Mouse (Mus musculus) CH12F3 (cell line): ENCODE measurements around the gene Acss2.

ENCODE experiments used
- in situ Hi-C: fragments of 300-500 bp; cut with MboI; formaldehyde crosslinking; loops from 2 replicates; pipeline ENCODE4 v1.14.3; 2020; ENCODE audit warnings: low sequenced_read_pairs

Acss2 gene

DNA sequence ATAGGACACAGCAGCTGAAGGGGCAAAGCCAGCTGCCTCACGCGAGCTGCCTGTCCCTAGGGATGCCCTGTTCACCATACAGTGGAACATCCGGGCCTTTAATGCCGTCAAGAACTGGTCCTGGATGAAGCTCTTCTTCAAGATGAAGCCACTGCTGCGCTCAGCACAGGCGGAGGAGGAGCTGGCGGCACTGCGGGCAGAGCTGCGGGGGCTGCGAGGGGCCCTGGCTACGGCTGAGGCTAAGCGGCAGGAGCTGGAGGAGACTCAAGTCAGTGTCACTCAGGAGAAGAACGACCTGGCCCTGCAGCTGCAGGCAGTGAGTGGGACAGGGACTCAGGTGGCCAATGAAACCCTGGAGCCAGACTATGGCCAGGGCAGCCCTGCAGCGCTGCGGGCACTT lies 108.5 kb downstream of the Acss2 start:
- in situ Hi-C loops = no loop called here

GRCm38 (mm10) chr2:155627030-155627738 lies 109.4 kb downstream of the Acss2 start:
- in situ Hi-C loops = no loop called here

DNA sequence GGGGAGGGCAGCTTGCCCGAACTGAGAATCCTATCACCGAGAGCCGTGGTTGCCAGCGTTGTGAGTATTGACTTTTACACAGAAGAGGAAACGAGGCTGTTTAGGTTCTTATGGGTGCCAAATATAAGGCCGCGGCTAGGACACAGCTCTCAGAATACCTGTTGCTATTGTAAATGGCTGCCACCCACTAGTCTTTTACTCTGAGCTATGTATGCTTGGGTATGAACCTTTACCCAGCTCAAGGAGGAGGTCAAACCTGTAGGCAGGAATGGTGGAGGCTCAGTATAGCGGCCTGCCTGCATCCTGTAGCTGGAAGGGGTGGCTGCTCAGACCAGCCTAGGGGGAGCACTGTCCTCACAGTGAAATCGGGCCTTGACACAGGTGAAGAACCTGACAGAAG lies 110.4 kb downstream of the Acss2 start:
- in situ Hi-C loops = no loop called here

DNA sequence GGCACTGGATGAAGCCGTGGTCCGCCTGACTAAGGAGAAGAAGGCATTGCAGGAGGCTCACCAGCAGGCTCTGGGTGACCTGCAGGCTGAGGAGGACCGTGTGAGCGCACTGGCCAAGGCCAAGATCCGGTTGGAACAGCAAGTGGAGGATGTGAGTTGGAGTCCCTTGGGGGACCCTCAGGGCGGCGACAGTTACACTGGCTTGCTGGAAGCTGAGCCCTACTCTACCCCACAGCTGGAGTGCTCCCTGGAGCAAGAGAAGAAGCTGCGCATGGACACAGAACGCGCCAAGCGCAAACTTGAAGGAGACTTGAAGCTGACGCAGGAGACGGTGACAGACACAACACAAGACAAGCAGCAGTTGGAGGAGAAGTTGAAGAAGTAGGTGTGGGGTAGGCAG lies 110.8 kb downstream of the Acss2 start:
- in situ Hi-C loops = no loop called here

GRCm38 (mm10) chr2:155629231-155629661 lies 111.5 kb downstream of the Acss2 start:
- in situ Hi-C loops = no loop called here

DNA sequence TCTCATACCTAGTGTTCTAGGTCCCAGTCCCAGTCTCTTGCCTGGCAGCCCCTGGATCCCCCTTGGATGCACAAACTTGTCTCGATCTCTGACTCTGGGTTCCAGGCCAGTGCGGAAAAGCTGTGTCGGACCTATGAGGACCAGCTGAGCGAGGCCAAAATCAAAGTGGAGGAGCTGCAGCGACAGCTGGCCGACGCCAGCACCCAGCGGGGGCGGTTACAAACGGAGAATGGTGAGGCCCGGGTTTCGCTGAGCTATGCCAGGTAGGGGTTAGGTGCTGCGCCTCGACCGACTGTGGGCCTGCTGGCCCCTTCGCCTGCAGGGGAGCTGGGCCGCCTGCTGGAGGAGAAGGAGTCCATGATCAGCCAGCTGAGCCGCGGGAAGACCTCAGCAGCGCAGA lies 112.4 kb downstream of the Acss2 start:
- in situ Hi-C loops = no loop called here

GRCm38 (mm10) chr2:155630590-155631416 lies 113.1 kb downstream of the Acss2 start:
- in situ Hi-C loops = no loop called here

- in situ Hi-C loops = no loop called here
Measured at GRCm38 (mm10) chr2:155632138-155632936, 114.6 kb downstream of the Acss2 start.

DNA sequence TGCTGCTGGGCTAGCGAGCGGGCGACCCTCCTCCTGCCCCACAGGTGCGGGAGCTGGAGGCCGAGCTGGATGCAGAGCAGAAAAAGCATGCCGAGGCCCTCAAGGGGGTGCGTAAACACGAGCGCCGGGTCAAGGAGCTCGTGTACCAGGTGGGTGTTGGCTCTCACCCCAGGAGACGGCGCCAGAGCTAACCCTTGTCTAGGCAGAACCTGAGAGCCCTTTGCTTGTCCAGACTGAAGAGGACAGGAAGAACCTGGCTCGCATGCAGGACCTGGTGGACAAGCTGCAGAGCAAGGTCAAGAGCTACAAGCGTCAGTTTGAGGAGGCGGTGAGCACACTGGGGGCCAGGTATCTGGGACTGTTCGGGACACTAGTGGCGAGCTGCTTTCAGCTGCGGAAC lies 115.4 kb downstream of the Acss2 start:
- in situ Hi-C loops = no loop called here

DNA sequence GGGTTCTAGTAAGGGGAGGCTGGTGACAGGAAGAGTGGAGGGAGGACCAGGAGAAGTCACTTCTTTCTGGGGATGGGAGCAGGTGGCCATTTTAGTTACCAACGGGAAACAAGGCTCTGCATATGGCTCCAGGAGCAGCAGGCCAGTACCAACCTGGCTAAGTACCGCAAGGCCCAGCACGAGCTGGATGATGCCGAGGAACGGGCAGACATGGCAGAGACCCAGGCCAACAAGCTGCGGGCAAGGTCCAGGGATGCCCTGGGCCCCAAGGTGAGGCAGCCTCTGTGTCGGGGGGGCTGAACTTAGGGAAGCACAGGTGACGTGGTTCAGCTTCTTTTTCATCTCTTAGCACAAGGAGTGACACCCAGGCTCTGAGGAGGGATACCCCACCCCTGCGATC lies 116.0 kb downstream of the Acss2 start:
- in situ Hi-C loops = no loop called here

DNA sequence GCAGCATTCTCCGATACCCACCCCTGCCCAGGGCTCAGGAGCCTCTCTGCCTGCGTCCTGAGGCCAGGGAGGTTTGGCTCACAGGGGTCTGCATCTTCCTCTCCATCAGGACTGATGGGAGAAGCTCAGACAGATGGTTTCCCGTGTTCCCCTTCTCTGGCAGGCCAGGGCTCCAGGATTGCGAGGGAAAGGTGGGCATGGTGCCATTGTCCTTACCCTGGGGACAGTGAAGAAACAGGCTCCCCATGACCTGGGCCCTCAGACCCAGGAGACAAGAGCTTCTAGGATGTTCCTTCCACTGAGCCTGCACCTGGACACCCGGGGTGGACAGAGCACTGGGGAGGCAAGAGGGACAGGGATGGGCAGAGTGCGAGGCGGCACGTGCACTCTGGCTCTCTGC lies 116.8 kb downstream of the Acss2 start:
- in situ Hi-C loops = no loop called here
